Mouse (Mus musculus) bone marrow macrophage, adult 2 months (primary cell): ENCODE results near the gene Sorcs3.

Experiments
- CTCF ChIP-seq: IDR thresholded peaks from 2 replicates; pipeline ENCODE4 v1.5.1; 2012; ENCODE audit warnings: low read depth, mild to moderate bottlenecking, low read length, moderate library complexity
- POLR2A ChIP-seq: IDR thresholded peaks from 2 replicates; pipeline ENCODE4 v1.6.1; 2012; ENCODE audit warnings: mild to moderate bottlenecking, low read depth, low read length, borderline replicate concordance

GRCm38 (mm10) chr19:48207731-48208370, 2.0 kb downstream of the Sorcs3 start:
- TF ChIP-seq CTCF = no peak
- no peak for TF ChIP-seq POLR2A
